Mouse (Mus musculus) kidney, adult 11 months (tissue): ENCODE results near the gene Lrrc9.

Experiments
- DNase-seq: peaks from one replicate; pipeline ENCODE4 v3.0.0; 2022

Gene Lrrc9

GRCm38 (mm10) chr12:72476773-72477450 is 35.2 kb downstream of the Lrrc9 start:
- DNase-seq, result peak; percentile 13

- no peak for DNase-seq
Observed at GRCm38 (mm10) chr12:72482226-72482625, 40.6 kb downstream of the Lrrc9 start.

GRCm38 (mm10) chr12:72484872-72485271 is 43.2 kb downstream of the Lrrc9 start:
- no peak for DNase-seq

GRCm38 (mm10) chr12:72487498-72487897 is 45.8 kb downstream of the Lrrc9 start:
- no peak for DNase-seq

- no peak for DNase-seq
Observed at GRCm38 (mm10) chr12:72489995-72490394, 48.3 kb downstream of the Lrrc9 start.

GRCm38 (mm10) chr12:72491063-72491719 is 49.5 kb downstream of the Lrrc9 start:
- no peak for DNase-seq

GRCm38 (mm10) chr12:72496866-72497600 is 55.4 kb downstream of the Lrrc9 start:
- DNase-seq, result no peak

GRCm38 (mm10) chr12:72509606-72510005 is 67.9 kb downstream of the Lrrc9 start:
- DNase-seq, result no peak

- no peak for DNase-seq
Observed at GRCm38 (mm10) chr12:72515446-72515845, 73.8 kb downstream of the Lrrc9 start.

- DNase-seq, result no peak
Observed at GRCm38 (mm10) chr12:72518114-72518728, 76.6 kb downstream of the Lrrc9 start.

GRCm38 (mm10) chr12:72519352-72519751 is 77.7 kb downstream of the Lrrc9 start:
- no peak for DNase-seq

GRCm38 (mm10) chr12:72519855-72520254 is 78.2 kb downstream of the Lrrc9 start:
- no peak for DNase-seq

GRCm38 (mm10) chr12:72520645-72521044 is 79.0 kb downstream of the Lrrc9 start:
- DNase-seq, result no peak

GRCm38 (mm10) chr12:72525588-72525987 is 83.9 kb downstream of the Lrrc9 start:
- no peak for DNase-seq

- no peak for DNase-seq
Observed at GRCm38 (mm10) chr12:72532303-72532702, 90.6 kb downstream of the Lrrc9 start.

- DNase-seq, result no peak
Observed at GRCm38 (mm10) chr12:72533986-72534385, 92.3 kb downstream of the Lrrc9 start.

GRCm38 (mm10) chr12:72535599-72535998 is 93.9 kb downstream of the Lrrc9 start:
- DNase-seq, result no peak

GRCm38 (mm10) chr12:72536021-72536597 is 94.4 kb downstream of the Lrrc9 start, which contains the start of gene Pcnx4:
TSS of gene Pcnx4 (plus strand) at chr12:72536383.
- DNase-seq, result peak; percentile 97

GRCm38 (mm10) chr12:72538571-72538970 is 96.9 kb downstream of the Lrrc9 start:
- DNase-seq, result no peak

GRCm38 (mm10) chr12:72554347-72554746 is 112.7 kb downstream of the Lrrc9 start:
- no peak for DNase-seq

- no peak for DNase-seq
Observed at GRCm38 (mm10) chr12:72564281-72564795, 122.7 kb downstream of the Lrrc9 start.
